Mouse (Mus musculus): ENCODE results near the gene Atg2b. TPM values are rescaled to one million over a fixed set of nuclear protein-coding genes. Genes with fewer than 3 reads are reported as not detected.

Gene Atg2b
- total RNA-seq (2021): 29.5 and 29.9 TPM in 2 replicates
- long read RNA-seq, partial matches to known transcripts: 3 of 12 reads
- long read RNA-seq, other reads (novel, unspliced or antisense): 8 of 12 reads

- DNase-seq: peak; percentile 96
Measured at GRCm38 (mm10) chr12:105685001-105685691, at the start of gene Atg2b. Atg2b (minus strand) TSS chr12:105685211.

GRCm38 (mm10) chr12:105733370-105734159, 48.6 kb upstream of the Atg2b start:
- no peak for DNase-seq

GRCm38 (mm10) chr12:105730851-105731460, 45.9 kb upstream of the Atg2b start:
- DNase-seq: no peak

GRCm38 (mm10) chr12:105727964-105728363, 43.0 kb upstream of the Atg2b start:
- no peak for DNase-seq

- no peak for DNase-seq
Measured at GRCm38 (mm10) chr12:105727268-105727667, 42.3 kb upstream of the Atg2b start.

GRCm38 (mm10) chr12:105725736-105726135, 40.7 kb upstream of the Atg2b start:
- peak; percentile 15 for DNase-seq

- no peak for DNase-seq
Measured at GRCm38 (mm10) chr12:105724616-105725015, 39.6 kb upstream of the Atg2b start.

- no peak for DNase-seq
Measured at GRCm38 (mm10) chr12:105722657-105723056, 37.6 kb upstream of the Atg2b start.

- no peak for DNase-seq
Measured at GRCm38 (mm10) chr12:105721452-105722132, 36.6 kb upstream of the Atg2b start.

- no peak for DNase-seq
Measured at GRCm38 (mm10) chr12:105720196-105720595, 35.2 kb upstream of the Atg2b start.

- DNase-seq: peak; percentile 50
Measured at GRCm38 (mm10) chr12:105718616-105719015, 33.6 kb upstream of the Atg2b start.

GRCm38 (mm10) chr12:105705799-105706487, 20.9 kb upstream of the Atg2b start, which contains the start of gene Ak7:
Ak7 (plus strand) TSS chr12:105705976.
- DNase-seq: peak; percentile 74

- DNase-seq: no peak
Measured at GRCm38 (mm10) chr12:105700433-105700832, 15.4 kb upstream of the Atg2b start.

GRCm38 (mm10) chr12:105697104-105697780, 12.2 kb upstream of the Atg2b start:
- no peak for DNase-seq

- DNase-seq: no peak
Measured at GRCm38 (mm10) chr12:105695848-105696247, 10.8 kb upstream of the Atg2b start.

- DNase-seq: peak; percentile 21
Measured at GRCm38 (mm10) chr12:105694021-105694420, 9.0 kb upstream of the Atg2b start.

GRCm38 (mm10) chr12:105689435-105689834, 4.4 kb upstream of the Atg2b start:
- no peak for DNase-seq

- DNase-seq: no peak
Measured at GRCm38 (mm10) chr12:105688546-105688945, 3.5 kb upstream of the Atg2b start.

GRCm38 (mm10) chr12:105687416-105687815, 2.4 kb upstream of the Atg2b start:
- DNase-seq: no peak

- no peak for DNase-seq
Measured at GRCm38 (mm10) chr12:105686791-105687190, 1.8 kb upstream of the Atg2b start.
